Mouse (Mus musculus) urinary bladder, postnatal 25 days (tissue): ENCODE results near the gene Cit.

Source experiments
- DNase-seq: peaks from one replicate; pipeline ENCODE4 v3.0.0; 2022; ENCODE audit warnings: low spot score

Gene Cit

DNA sequence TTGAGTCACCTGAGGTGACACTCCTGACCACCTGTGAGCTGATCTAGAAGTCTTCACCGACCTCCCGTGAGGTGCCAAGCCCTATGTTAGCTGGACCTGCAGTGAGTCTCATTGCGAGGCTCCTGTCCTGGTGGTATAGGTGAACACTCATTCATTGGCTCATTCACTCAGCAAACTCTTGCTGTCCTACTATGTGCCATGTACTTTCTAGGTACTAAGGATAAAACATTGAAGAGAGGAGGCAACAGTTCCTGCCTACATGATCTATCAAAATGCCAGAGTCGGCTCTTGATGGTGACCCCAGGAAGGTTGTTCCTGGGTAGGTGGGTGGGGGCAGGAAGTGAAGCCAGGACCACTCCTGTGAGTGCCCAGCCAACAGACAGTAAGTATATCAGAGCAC lies 72.9 kb downstream of the Cit start:
- no peak for DNase-seq

DNA sequence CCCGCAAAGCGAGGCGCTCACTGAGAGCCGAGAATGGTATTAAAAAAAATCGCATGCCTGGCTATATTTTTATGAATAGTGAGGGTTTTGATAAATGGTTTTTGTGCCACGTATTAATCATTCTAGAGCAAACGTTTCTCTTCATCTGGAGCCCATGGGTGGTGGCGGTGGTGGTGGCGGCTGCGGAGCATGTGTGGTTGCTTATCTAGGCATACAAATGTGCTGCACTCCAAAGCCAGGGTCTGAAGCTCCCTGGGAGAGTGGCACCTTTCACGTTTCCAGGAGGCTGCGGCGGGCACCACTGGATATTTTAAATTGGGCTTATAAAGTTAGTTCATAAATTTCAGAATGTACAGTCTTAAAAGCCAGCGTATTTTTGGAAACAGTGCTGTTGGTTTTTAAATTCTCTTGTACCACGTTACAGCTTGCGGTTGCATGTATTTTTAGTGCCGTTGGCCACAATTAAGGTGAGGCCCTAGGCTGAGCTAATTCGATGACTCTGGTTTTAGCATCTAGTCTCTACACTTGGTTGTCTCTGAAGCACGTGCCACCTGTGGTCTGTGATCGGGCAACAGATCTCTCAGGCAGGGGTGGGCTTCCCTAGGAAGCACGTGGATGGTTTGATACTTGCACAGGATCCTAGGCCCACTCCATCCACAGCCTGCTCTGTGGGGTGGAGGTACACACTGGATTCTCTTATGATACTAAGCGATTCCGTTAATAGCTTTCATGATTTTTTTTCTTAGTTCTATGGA lies 73.7 kb downstream of the Cit start:
- no peak for DNase-seq

DNA sequence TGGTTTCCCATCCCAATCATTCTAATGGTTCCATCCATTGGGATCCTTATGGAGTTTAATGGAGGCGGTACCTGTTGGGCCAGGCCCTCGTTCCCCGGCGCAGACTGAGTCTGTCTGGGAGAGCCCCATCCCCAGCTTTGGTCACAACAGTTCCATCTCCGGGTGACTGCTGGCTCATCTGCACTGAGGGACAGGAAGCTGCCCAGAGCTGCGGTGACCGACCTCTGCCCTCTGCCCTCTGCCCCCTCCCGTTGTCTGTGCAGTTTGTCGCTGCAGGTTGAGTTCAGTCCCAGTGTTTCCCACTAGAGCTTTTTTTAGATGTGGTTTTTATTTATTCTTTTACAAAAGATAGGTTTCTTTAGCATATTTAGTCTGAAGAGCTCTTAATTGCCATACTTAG lies 76.9 kb downstream of the Cit start:
- DNase-seq: no peak

DNA sequence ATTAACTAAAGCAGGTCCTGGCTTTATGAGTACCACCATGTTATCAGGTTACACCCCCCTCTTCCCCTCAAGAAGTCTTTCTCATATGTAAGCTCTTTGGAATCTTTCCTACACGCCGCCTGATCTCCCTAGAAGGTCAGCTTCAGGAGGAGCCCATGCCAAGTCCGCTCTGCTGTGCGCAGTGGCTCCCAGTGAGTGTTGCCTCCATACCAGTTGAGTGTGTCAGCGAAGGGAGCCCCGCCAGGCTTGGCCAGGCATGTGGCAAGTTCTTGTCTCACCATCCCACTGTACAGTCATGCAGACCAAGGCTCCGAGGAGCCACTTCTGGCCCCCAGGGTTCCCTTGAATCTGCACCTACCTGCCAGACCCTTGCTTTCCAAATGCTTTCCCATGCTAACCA lies 79.9 kb downstream of the Cit start:
- DNase-seq: no peak

DNA sequence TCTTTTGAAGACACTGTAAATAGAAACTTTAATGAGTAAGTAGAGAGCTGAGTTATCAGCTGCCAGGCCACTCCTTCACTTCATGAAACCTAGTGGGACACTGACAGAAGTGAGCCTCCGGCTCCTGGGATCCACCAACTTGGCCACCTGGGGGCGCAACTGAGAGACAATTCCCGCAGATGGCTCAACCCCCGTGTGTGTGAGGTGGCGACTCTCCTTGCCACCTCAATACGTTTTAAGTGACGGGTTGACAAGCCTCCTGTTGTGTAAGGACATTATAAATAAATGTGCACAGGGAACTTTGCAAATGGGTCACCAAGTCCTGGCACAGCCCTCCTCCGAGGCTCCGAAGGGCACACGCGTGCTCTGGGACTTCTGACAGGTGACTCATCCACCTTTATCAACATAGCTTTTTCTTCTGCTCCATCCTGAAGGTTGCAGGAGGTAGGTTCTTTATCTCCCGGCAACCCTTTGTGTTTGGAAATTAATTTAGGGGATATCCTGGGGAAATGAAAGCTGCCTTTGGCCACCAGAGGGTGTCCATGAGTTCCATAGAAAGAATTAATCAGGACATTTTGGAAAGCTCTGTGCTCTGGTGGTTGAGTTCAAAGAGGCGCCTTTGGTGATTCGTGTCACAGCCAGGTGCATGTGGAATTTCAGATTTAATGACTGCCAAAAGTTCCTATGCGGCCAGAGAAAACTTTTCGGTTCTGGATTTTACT lies 83.9 kb downstream of the Cit start:
- peak; percentile 52 for DNase-seq

DNA sequence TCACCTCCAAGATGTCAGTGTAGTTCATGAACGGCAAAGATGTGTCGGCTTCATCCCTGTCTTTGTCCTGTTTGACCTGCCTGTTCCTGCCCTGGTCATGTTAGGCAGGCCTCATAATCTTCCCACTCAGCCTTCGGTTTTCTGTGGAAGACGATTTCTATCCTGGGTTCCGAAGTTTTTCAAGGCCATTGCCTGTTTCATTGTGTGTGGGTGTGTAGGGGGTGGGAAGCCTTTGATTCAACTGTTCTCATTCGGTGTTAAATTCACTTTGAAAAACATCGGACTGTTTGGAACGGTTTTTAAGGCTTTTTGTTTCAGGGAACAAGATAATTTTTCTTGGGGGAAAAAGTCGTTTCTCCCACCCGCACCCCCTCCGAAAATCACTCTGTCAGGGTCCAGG lies 87.2 kb downstream of the Cit start:
- DNase-seq: no peak

DNA sequence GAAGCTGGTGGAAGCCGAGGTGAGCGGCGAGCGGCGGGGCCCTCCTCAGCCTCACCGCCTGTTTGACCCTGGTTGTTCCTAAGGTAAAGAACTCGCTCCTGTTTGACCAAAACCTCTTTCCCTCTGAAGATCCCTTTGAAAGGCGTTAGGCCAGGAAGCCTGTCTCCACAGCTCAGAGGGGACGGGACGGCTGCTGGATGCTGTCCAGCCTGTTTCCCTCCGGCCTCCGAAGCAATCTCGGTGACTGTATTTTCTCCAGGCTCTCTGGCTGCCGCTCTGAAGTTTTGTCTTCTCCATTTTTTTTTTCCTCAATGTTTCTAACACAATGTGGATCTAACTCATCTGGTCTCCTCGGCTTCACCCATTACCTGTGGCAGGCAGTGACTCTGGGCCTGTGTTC lies 91.8 kb downstream of the Cit start:
- DNase-seq: no peak

DNA sequence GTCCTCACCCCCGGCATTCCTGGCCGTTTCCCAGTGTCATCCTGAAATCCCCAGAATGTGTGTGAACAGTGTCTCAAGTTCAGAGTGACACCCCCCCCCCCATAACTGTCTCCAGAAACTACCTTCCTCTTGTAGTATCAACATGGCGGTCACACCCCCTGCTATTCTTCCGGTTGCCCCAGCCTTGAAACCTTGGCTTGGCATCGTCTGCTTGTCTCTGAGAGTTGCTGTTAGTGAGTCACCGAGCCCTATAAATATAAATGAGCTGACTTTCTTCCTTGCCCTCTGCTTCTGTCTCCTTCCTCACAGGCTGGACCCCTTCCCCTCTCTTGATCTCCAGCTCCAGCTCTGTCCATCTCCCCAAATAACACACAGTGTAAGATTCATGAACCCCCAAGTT lies 92.5 kb downstream of the Cit start:
- no peak for DNase-seq

DNA sequence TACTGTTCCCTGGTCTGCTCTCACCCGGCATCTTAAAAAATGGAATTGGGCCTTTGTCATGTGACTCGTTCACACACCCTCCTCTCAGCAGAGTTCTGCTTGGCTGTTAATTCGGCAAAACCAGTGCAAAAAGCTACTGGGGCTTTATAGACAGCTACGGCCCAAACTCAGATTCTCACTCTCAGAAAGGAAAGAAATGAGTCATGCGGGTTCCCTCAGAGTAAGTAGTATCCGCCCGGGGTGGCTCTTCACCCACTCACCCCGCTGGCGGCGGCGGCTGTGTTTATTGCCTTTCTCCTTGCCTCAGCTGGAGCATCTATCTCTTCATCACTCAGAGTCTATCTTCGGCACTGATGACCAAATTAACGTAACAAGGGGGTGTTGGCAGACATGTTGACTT lies 93.9 kb downstream of the Cit start:
- no peak for DNase-seq

DNA sequence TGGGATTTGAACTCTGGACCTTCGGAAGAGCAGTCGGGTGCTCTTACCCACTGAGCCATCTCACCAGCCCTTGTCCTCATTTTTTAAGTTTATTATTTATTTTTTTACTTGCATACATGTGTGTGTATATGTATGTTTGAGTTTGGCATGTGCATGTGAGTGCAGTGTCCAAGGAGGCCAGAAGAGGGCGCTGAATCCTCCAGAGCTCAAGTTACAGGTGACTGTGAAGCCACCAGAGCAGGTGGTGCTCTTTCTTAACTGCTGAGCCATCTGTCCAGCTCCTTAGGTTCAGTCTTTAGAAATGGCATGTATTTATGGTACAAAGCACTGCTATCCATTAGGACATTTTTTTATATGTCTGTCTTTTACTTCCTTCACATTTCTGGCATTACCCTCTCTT lies 97.3 kb downstream of the Cit start:
- DNase-seq: no peak

DNA sequence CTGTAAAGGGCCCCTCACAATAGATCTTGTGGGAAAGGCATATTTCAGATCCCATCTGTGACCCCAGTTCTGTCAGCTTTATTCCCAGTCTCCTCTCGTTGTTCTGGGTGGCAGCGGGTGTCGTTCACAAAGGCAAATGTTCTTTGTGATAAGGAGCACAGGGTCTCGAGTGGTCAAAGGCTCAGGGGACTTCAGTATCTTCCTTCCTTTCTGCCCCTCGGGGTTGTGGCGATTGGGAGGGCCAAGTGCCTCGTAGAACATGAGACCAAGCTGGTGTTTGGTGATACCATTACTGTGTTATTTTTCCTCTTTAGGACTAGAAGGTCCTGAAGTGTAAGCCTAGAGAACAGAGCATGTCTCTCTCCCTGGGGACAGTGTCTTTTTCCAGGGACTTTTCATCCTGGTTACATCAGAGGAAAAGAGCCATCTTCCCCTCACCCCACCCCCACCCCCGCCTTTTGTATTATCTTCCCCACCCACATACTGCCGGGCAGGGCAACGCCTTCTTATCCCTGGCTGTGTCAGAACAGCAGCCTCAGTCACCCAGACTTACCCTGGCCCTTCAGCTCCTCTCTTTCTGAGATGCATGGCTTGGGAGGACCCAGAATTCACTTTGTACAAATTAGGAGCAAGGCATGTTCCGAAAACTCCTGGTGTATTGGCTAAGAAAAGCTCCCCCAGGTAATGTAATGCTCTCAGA lies 99.9 kb downstream of the Cit start:
- no peak for DNase-seq

DNA sequence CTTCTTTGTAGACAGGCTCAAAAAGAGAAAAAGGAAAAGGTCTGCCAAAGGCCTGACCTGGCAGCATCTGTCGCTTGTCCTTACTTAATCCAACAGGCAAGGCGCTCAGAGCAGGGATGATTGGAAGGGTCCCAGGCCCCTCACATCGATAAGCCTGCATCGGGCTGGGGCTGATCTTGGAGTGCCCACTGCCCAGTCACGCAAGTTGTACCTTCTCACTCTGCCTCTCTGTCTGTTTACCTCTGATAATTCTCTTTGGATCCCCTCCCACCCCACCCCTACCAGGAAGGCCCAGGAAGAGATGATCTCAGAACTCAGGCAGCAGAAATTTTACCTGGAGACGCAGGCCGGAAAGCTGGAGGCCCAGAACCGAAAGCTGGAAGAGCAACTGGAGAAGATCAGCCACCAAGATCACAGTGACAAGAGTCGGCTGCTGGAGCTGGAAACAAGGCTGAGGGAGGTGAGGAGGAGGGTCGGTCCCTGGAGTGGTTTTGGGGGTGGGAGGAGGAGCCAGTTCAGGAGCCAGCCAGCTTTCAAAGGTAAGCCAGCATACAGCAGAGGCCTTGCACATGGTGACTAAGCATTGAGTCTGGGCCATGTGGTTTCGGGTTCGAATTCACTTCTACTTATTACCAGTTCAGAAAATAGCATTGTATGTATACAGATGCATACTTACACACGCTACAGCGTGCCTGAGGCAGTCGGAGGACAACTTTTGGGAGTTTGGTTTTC lies 102.7 kb downstream of the Cit start:
- no peak for DNase-seq

DNA sequence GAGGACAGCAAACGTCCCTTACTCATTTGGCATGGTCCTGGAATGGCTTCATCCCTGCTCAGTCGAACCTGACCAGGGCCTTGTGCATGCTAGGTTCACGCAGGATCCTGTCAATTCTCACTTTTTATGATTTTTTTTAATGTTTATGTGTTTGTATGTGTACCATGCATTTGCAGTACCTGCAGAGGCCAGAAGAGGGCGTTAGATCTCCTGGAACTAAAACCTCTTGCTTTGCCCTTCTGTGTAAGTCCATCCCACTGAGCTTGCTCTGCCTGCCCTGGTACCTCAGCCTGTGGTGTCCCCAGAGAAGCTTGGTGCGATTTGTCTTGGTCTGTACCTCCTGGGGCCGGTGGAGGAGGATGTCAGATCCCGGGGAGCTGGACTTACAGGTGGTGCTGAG lies 105.9 kb downstream of the Cit start:
- no peak for DNase-seq

DNA sequence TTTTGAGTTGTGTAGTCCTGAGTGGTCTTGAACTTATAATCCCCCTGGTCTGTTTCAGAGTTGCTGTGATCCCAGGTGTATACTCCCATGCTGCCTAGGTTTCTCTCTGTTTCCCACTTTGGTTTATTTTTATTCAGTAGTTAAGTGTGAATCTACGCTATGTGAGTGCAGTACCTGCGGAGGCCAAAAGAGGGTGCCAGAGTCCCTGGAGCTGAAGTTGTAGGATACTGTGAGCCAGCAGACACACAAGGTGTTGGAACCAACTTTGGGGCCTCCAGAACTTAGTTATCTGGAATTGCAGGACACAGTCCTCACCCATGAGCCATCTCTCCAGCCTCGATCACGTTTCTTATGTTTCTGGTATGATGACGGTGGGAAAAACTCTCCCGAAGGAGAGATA lies 108.1 kb downstream of the Cit start:
- no peak for DNase-seq

DNA sequence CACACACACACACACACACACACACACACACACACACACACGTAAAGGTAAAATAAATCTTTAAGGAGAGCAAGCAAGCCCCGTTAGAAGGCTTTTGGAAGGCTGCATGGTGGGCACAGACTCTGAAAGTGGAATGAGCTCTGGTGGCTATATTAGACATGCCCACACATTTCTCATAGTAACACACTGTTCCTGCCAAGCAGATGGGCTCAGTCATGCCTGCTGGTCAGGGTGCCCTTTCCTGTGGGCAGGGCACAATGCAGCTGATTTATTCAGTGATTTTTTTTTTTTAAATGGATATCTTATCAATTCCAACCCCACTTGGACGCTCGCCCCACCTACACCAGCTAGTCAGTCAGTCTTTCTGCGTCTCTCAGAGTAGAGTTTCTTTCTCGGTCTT lies 109.0 kb downstream of the Cit start:
- no peak for DNase-seq

DNA sequence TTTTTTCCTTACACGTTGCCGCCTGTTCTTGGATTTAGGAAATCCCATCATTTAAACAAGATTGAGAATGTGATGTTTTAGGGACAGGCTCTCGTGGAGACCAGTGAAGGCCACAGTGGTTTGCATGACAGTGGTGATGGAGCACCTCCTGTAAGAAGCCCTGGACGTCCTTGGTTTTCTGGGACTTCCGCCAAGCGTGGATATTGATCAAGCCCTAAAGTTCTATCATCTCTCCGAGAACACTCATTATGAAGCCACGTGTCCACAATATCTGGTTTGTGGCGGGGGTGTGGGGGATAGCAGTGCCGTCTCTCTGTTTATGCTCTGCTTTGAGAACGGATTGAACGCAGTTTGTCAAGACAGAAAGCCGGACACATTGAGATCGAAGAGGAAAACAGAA lies 109.5 kb downstream of the Cit start:
- no peak for DNase-seq

DNA sequence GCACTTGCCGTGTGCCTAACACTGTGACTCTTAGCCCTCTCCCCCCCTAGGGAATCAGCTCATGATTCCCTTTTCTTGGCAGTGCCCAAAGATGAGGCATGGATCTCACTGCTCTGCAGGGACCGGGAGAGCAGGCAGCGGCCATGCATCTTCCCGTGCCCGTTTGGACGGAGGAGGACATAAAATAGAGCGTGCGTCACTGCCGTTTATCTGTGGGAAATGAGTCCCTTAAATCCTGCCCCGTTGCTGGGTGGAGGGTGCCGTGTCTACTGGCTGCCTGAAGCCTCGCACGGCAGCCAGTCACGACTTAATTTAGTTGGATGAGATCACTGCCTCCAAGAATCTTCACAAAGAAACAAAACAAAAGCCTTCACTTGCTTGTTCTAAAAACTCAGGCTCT lies 110.1 kb downstream of the Cit start:
- DNase-seq: no peak

DNA sequence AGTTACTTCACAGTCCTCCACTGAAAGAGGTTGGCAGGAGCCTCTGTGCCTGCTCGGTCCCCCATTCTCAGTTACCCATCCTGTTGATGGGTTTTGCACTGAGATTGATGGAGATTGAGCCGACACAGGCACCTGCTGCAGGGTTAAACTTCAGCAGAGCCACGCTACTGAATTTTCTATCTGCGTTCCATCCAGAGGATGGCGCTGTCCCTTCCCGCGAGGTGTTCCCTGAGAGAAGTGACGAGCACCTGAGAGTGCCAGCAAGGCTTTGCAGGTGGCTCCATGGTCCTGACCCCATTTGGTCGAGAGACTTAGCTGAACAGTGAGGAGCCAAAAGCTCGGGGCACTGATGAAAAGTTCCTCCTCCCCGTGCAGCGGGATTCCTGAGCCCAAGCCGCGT lies 111.0 kb downstream of the Cit start:
- DNase-seq: no peak

DNA sequence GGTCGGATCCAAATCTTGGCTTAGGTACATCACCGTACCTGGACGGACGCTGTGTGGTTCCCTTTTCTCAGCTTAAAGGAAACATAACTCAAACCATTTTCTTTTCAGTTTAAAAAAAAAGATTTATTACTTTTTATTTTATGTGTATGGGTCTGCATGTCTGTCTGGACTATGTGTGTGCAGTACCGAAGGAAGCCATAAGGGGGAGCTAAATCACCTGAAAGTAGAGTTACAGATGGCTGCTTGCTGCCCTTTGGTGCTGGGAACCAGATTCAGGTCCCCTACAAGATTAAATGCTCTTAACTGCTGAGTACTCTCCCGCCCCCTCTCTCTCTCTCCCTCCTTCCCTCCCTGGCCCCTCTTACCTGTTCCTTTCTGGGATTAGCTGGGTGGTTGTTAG lies 112.1 kb downstream of the Cit start:
- DNase-seq: no peak

DNA sequence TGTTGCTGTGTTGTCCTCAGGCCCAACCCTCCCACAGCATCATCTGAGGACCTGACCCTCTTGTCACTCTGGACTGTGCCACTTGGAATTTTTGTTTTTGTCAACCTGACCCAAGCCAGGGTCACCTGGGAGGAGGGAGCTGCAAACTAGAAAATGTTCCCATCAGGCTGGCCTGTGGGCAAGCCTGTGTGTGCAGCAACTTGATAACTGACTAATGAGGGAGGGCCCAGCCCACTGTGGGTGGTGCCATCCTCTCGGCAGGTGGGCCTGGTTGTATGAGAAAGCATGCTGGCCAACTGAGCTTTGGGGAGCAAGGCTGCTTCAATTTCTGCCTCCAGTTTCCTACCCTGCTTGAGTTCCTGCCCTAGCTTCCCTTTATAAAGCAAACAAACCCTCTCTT lies 113.3 kb downstream of the Cit start:
- DNase-seq: no peak

DNA sequence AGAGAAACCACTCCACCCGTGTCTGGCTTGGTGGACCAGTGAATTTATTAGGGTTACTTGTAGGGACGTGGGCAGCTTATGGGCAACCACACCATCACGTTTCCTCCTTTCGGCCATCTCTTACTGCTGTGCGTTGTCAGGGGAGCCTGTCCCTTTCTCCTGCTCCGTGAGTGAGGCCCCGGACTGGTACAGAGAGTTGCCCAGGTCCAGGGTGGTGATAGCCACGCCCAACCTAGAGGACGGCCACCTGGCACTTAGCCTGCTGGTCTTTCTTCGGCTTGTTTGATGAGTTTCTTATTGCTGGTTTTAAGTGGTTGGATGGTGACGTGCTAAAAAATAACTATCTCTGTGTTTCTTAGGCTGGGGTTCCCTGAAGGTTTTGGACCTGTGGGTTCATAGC lies 113.7 kb downstream of the Cit start:
- no peak for DNase-seq

DNA sequence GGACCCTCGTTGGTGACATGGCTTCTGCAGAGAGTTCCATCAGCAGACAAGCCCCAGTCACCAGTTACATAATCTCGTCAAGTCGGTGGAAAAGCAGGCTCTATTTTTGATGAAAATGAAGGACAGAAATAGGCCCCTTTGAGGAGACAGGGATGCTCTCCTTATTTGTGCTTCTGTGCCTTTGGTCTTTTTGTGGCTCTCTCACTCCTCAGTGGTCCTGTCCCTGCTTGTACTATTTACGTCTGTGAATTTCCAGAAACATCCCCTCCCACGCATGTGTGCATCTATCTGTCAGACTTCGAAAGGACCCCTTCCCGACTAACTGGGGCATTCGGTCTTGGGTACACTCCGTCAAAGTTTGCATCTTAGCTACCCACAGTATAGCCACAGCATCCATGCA lies 116.7 kb downstream of the Cit start:
- DNase-seq: no peak

DNA sequence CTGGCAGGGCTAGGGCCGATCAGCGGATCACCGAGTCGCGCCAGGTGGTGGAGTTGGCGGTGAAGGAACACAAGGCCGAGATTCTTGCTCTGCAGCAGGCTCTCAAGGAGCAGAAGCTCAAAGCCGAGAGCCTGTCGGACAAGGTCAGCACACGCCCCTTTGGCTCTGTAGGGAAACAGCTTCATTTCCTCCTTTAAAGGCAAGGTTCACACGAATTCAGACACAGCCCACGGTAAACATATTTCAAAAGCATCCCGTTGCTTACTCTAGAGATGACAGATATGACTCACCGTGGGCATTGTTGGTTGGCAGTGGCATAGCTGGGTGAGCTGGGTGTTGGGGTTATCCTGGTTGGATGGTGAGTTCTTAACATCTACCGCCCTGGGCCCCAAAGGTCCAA lies 126.2 kb downstream of the Cit start:
- DNase-seq: peak; percentile 22
